Mouse (Mus musculus): ENCODE data around the gene Pola2. TPM values are rescaled to one million over a fixed set of nuclear protein-coding genes. Genes with fewer than 3 reads are reported as not detected.

Pola2 gene
- total and polyA plus RNA-seq, 3 experiments, result 77.3 to 126 (median 99.4) TPM

GRCm38 (mm10) chr19:5912103-5913006, 51.6 kb downstream of the Pola2 start (continued):
- no peak for TF ChIP-seq MEF2A (IDR thresholded peaks at IDR 0.05; ENCODE audit: extremely low read depth, insufficient replicate concordance, low read depth, low read length, poor library complexity, severe bottlenecking)
- peak; percentile 16; the same call in 1 of the 2 replicates for TF ChIP-seq MYC (IDR thresholded peaks at IDR 0.05; ENCODE audit: low read depth, low read length)
- TF ChIP-seq E2F4 (IDR thresholded peaks at IDR 0.05; ENCODE audit: borderline replicate concordance, low read depth, low read length), result no peak
- 0 out of 2 replicates have a peak, but pooled peaks have one; percentile 34 for TF ChIP-seq ZNF384 (IDR thresholded peaks at IDR 0.05; ENCODE audit: low read depth, low read length)
- TF ChIP-seq ZKSCAN1 (IDR thresholded peaks at IDR 0.05; ENCODE audit: low read depth, low read length), result no peak
- TF ChIP-seq CHD1 (IDR thresholded peaks at IDR 0.05; ENCODE audit: low read depth, low read length), result peak; percentile 96; the same call in 1 of the 2 replicates
- TF ChIP-seq SIN3A (IDR thresholded peaks at IDR 0.05; ENCODE audit: low read length), result peak; percentile 80; the same call in 1 of the 2 replicates
- TF ChIP-seq MAX (IDR thresholded peaks at IDR 0.05; ENCODE audit: low read length), result peak; percentile 22; the same call in 1 of the 2 replicates
- 0 out of 2 replicates have a peak, but pooled peaks have one; percentile 38 for TF ChIP-seq UBTF (IDR thresholded peaks at IDR 0.05; ENCODE audit: borderline replicate concordance, insufficient read depth, low read depth, low read length)
- no peak for TF ChIP-seq RCOR1 (IDR thresholded peaks at IDR 0.05; ENCODE audit: low read depth, low read length)

- peaks cover 8 to 27% of the 10 kb centered on the region in 2 experiments for H3K4me1 ChIP-seq (ENCODE audit: control insufficient read depth in 1 of 2, insufficient read depth in 2 of 2, low read length in 2 of 2)
- peak; percentile 71 for DNase-seq (ENCODE audit: low read depth, low spot score)
- H3K36me3 ChIP-seq (ENCODE audit: control insufficient read depth in 1 of 2, insufficient read depth in 2 of 2, low read length in 2 of 2), result peaks cover 11 to 29% of the 10 kb centered on the region in 2 experiments
Observed at GRCm38 (mm10) chr19:5911430-5912102, 52.4 kb downstream of the Pola2 start.

More at GRCm38 (mm10) chr19:5911430-5912102, 52.4 kb downstream of the Pola2 start:
- no peaks in the 10 kb centered on the region for H3K27me3 ChIP-seq (ENCODE audit: control insufficient read depth in 1 of 2, insufficient read depth in 2 of 2, low read length in 2 of 2)
- no peaks in the 10 kb centered on the region for H3K9me3 ChIP-seq (replicated peaks; ENCODE audit: insufficient read depth, low read length)
- peaks cover 47% of the 10 kb centered on the region for H3K79me2 ChIP-seq (ENCODE audit: control insufficient read depth, insufficient read depth, low read length, poor library complexity)
- H3K4me3 ChIP-seq (ENCODE audit: control insufficient read depth in 1 of 2, insufficient read depth in 1 of 2, low read depth in 2 of 2, low read length in 2 of 2), result peak overlapping the region; percentile 87 to 99
- H3K9ac ChIP-seq (ENCODE audit: control insufficient read depth, low read depth, low read length, poor library complexity, severe bottlenecking), result peak overlapping the region; percentile 97
- H3K27ac ChIP-seq (ENCODE audit: control insufficient read depth, low read depth, low read length), result peak overlapping the region; percentile 89
- TF ChIP-seq ELF1 (IDR thresholded peaks at IDR 0.05; ENCODE audit: low read depth, low read length) (no peak), MXI1 (IDR thresholded peaks at IDR 0.05; ENCODE audit: low read depth, low read length) (peak; percentile 59; the same call in 1 of the 2 replicates), RCOR1 (IDR thresholded peaks at IDR 0.05; ENCODE audit: low read depth, low read length) (0 out of 2 replicates have a peak, but pooled peaks have one; percentile 34), EP300 (IDR thresholded peaks at IDR 0.05; ENCODE audit: low read depth in 1 of 2, low read length in 2 of 2) (peak; percentile 47; a peak in 2 of 4 replicates), GATA1 (IDR thresholded peaks at IDR 0.05; ENCODE audit: low read depth, low read length) (peak; percentile 82), ZNF384 (IDR thresholded peaks at IDR 0.05; ENCODE audit: low read depth, low read length) (peak; percentile 96), NELFE (IDR thresholded peaks at IDR 0.05; ENCODE audit: low read depth, low read length) (no peak), NRF1 (IDR thresholded peaks at IDR 0.05; ENCODE audit: insufficient read depth, low read depth, low read length, poor library complexity, severe bottlenecking) (no peak), TAL1 (IDR thresholded peaks at IDR 0.05; ENCODE audit: low read length) (no peak), MYB (IDR thresholded peaks at IDR 0.05; ENCODE audit: low read depth, low read length) (no peak), SIN3A (IDR thresholded peaks at IDR 0.05; ENCODE audit: low read length) (peak; percentile 91), ZKSCAN1 (IDR thresholded peaks at IDR 0.05; ENCODE audit: low read depth, low read length) (peak; percentile 23; the same call in 1 of the 2 replicates), ETS1 (IDR thresholded peaks at IDR 0.05; ENCODE audit: low read depth, low read length) (peak; percentile 53), MAFK (IDR thresholded peaks at IDR 0.05; ENCODE audit: borderline replicate concordance, low read depth, low read length) (no peak), GABPA (IDR thresholded peaks at IDR 0.05; ENCODE audit: low read depth, low read length) (no peak), CHD2 (IDR thresholded peaks at IDR 0.05; ENCODE audit: low read length) (peak; percentile 20; the same call in 1 of the 2 replicates), BHLHE40 (IDR thresholded peaks at IDR 0.05; ENCODE audit: borderline replicate concordance, low read depth, low read length) (no peak), HCFC1 (IDR thresholded peaks at IDR 0.05; ENCODE audit: low read depth, low read length) (no peak), POLR2AphosphoS2 (IDR thresholded peaks at IDR 0.05; ENCODE audit: low read length) (no peak), POLR2A (IDR thresholded peaks at IDR 0.05; ENCODE audit: control insufficient read depth in 1 of 2, insufficient read depth in 1 of 2, low read depth in 1 of 2, low read length in 2 of 2, poor library complexity in 1 of 2) (no peak), CHD1 (IDR thresholded peaks at IDR 0.05; ENCODE audit: low read depth, low read length) (peak; percentile 95; the same call in 1 of the 2 replicates), TCF12 (IDR thresholded peaks at IDR 0.05; ENCODE audit: low read depth, low read length) (peak; percentile 29; the same call in 1 of the 2 replicates), MYC (IDR thresholded peaks at IDR 0.05; ENCODE audit: low read depth, low read length) (0 out of 2 replicates have a peak, but pooled peaks have one; percentile 28), E2F4 (IDR thresholded peaks at IDR 0.05; ENCODE audit: borderline replicate concordance, low read depth, low read length) (no peak)
